Mouse (Mus musculus) lung, postnatal 0 days (tissue): ENCODE measurements around the gene Tmem144.

Experiments used
- CTCF ChIP-seq: IDR thresholded peaks from 2 replicates; pipeline ENCODE4 v1.5.1; 2016; ENCODE audit warnings: antibody characterized with exemption, mild to moderate bottlenecking
- EP300 ChIP-seq: IDR thresholded peaks from 2 replicates; pipeline ENCODE4 v1.6.1; 2016; ENCODE audit warnings: antibody characterized with exemption, mild to moderate bottlenecking, control low read depth

DNA sequence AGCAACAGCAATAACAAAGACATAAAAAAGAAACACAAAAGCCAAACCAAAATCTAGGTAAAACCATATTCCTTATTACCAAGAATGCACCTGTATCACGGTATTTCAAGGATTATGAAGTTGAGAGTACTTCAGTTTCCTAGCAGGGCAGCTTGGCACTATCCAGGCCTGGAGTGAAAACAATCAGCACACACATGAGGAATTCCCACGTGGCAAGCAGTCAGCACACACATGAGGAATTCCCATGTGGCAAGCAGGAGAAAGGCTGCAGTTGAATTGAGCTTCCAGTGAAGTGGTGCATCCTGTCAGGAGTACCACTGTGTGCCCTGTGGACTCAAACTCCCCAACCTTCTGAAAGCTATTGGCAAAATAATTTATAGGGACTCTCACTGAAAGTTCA is 29.1 kb upstream of the Tmem144 start:
- TF ChIP-seq EP300 (peak; percentile 80), CTCF (no peak)
